Mouse (Mus musculus) E14TG2a.4 (cell line): ENCODE data around the gene Ehd3.

ENCODE experiments used
- H3K27me3 ChIP-seq: 2 replicates; pipeline ENCODE4 v1.6.1; 2014; ENCODE audit warnings: low read length, control low read depth; ENCODE audit not compliant: insufficient read depth
- H3K36me3 ChIP-seq: 2 replicates; pipeline ENCODE4 v1.6.1; 2014; ENCODE audit warnings: low read length, control low read depth; ENCODE audit not compliant: insufficient read depth
- H3K4me1 ChIP-seq: replicated peaks from 2 replicates; pipeline ENCODE4 v1.6.1; 2014; ENCODE audit warnings: low read depth, low read length, control low read depth
- H3K4me3 ChIP-seq: replicated peaks from 2 replicates; pipeline ENCODE4 v1.5.1; 2014; ENCODE audit warnings: mild to moderate bottlenecking, low read length
- H3K9me3 ChIP-seq: 2 replicates; pipeline ENCODE4 v1.6.1; 2014; ENCODE audit warnings: low read length, control low read depth
- CTCF ChIP-seq: conservative IDR thresholded peaks from 2 replicates; pipeline ENCODE4 v1.5.1; 2014; ENCODE audit warnings: low read length
- NANOG ChIP-seq: IDR thresholded peaks from 2 replicates; pipeline ENCODE4 v1.6.1; 2014; ENCODE audit warnings: borderline replicate concordance, low read length, mixed read lengths
- POU5F1 ChIP-seq: IDR thresholded peaks from 2 replicates; pipeline ENCODE4 v1.6.1; 2014; ENCODE audit warnings: low read length, borderline replicate concordance

Gene Ehd3

DNA sequence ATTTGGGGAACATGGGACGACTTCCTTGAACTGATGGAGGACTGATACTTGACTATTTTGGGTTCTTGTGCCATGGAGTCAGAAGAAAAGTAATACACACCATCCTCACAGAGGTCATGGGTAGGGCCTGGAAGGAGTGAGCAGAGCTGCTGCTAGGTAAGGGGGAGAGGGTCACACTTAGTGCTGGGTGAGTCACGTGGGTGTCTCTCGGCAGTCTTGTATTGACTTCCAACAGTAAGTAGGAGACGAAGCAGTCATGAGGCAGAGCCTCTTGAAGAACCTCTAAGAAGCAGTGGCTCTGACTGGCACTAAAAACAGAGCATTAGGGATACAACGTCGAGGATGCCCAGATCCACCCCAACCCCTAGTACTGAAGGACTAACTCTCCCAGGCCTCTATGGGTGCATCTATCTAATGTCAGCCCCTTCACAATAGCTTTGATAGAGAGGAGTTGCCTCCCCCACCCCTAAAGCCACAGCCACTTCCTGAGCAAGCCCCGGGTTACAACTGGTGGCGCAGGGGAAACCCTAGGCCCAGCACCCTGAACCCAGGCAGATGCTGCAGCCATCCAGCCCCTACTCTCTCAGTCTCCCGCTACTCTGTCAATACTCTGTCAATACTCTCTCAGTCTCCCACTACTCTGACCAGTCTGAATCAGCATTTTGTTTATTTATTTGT is 65.2 kb downstream of the Ehd3 start:
- no peak for TF ChIP-seq POU5F1
- TF ChIP-seq NANOG, result no peak
- TF ChIP-seq CTCF, result no peak
- H3K36me3 ChIP-seq, result no peaks in the 10 kb centered on the region
- H3K27me3 ChIP-seq, result no peaks in the 10 kb centered on the region
- no peaks in the 10 kb centered on the region for H3K4me1 ChIP-seq
- H3K4me3 ChIP-seq, result no peak overlapping the region
- no peaks in the 10 kb centered on the region for H3K9me3 ChIP-seq

DNA sequence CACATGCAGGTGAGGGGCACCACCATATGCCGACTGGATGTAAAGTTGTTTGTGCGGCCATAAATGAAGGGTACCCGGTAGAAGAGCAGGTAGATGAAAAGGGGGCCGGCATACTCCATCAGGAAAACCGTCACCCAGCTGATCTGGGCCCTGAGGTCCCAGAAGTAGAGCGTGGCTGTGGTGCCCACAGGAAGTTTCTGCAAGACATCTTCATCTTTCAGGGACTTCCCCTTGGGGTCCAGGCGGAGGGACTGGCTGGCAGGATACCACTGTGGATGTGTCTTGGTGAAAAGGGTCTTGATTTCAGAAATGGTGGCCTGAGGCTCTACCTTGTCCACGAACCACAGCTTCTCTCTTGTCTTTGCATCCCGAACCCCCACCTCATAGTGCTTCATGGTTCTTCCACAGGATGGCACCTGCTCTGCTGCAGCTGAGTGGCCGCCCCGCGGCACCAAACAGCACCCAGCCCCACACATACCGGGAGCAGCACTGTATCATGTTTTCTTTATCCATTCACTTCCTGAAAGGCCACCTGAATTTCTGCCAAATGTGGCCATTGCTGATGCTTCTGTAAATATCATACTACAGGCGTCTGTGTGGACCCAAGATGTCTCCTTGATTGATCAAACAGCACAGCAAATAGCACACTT is 67.1 kb downstream of the Ehd3 start:
- no peaks in the 10 kb centered on the region for H3K27me3 ChIP-seq
- no peak for TF ChIP-seq NANOG
- TF ChIP-seq POU5F1, result no peak
- TF ChIP-seq CTCF, result no peak
- no peaks in the 10 kb centered on the region for H3K9me3 ChIP-seq
- no peaks in the 10 kb centered on the region for H3K36me3 ChIP-seq
- H3K4me1 ChIP-seq, result no peaks in the 10 kb centered on the region
- H3K4me3 ChIP-seq, result no peak overlapping the region

DNA sequence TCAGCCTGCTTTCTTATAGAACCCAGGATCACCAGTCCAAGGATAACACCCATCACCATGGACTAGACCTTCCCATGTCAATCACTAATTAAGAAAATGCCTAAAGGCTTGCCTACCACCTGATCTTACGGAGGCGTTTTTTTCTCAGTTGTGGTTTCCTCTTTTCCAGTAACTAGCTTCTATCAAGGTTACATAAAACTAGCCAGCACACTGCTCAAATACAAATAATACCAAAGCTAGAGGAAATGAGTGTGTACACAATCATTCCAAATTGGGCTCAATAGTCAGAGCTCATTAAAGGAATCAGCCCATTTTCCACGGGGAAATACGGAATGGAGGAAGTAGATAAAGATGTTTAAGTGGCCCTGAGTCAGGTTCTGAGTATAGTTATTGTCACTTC is 71.3 kb downstream of the Ehd3 start:
- H3K4me1 ChIP-seq, result peaks cover 7% of the 10 kb centered on the region
- no peaks in the 10 kb centered on the region for H3K36me3 ChIP-seq
- TF ChIP-seq CTCF (no peak), POU5F1 (no peak), NANOG (no peak)
- H3K9me3 ChIP-seq, result no peaks in the 10 kb centered on the region
- H3K4me3 ChIP-seq, result no peak overlapping the region
- H3K27me3 ChIP-seq, result 0 out of 2 replicates have a peak, but pooled peaks cover under 1% of the 10 kb centered on the region

DNA sequence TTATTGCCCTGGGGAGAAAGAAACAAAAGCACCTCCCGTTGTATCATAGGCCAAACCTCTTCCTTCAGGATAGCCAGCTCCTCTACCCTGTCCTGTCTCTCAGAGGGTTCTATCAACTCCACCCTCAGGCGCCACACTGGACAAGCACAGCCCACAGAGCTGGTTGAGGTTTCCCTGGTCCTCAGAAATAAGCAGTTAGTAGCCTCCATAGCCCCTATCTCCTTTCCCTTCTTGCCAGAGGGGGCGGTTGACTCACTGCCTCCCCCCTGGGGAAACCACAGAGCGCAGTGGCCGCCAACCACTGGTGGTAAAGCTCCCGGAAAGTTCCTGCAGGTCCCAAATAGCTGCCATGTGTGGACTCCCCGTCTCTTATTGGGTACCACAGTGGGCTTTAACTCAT is 71.7 kb downstream of the Ehd3 start:
- Histone ChIP-seq H3K36me3 (no peaks in the 10 kb centered on the region), H3K4me1 (peaks cover 11% of the 10 kb centered on the region), H3K27me3 (0 out of 2 replicates have a peak, but pooled peaks cover 5% of the 10 kb centered on the region), H3K9me3 (no peaks in the 10 kb centered on the region), H3K4me3 (no peak overlapping the region)
- TF ChIP-seq POU5F1 (no peak), NANOG (no peak), CTCF (no peak)

DNA sequence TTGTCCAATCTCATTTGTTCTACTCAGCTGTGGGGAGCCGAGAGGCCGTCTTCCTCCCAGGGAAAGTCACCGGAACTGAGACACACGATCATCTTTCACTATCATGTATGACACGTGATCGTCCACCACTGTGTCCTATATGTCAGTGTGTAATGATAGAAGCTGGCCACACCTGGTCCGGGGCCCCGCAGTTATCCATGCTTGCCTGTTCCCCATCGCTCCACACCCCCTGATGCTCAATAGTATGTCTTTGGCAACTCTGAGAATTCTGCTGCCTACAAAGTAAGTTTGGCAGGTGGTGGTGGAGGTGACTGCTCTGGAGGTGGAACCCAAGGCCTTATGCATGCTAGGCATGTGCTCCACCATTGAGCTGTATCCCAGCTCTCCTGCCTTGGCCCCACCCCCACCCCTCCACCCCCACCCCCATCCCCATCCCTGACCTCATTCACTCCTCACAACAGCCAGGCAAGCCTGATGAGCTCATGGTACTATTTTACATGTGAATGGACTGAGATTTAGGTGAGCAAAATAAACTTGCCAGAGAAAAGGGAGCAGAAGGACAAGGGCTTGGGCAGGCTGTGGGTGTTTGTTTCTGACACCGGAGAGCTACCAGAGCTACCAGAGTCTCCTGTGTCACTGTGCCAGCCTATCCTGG is 75.5 kb downstream of the Ehd3 start:
- Histone ChIP-seq H3K36me3 (no peaks in the 10 kb centered on the region), H3K4me3 (no peak overlapping the region), H3K4me1 (peaks cover 16% of the 10 kb centered on the region), H3K9me3 (no peaks in the 10 kb centered on the region), H3K27me3 (peaks cover 12% of the 10 kb centered on the region)
- TF ChIP-seq NANOG (no peak), CTCF (no peak), POU5F1 (no peak)

DNA sequence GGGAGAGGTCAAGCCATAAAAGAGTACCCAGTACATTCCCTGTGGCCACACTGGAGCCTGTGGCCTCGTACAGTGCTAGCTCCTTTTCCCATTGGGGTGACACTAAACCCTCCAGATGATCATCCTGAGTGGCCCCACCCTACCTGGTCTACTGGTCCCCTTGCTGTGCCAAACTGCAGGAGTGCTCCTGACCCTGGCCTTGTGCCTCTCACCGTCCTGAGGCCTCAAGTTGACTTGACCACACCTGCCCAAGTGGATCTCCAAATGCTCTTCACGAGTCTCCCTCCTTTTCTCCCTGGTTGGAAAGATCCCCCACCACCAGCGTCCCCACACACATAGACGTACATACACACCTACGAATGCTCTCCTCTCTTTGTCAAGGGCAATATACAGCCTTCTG is 76.4 kb downstream of the Ehd3 start:
- TF ChIP-seq CTCF (no peak), POU5F1 (no peak), NANOG (no peak)
- Histone ChIP-seq H3K9me3 (no peaks in the 10 kb centered on the region), H3K4me1 (peaks cover 16% of the 10 kb centered on the region), H3K27me3 (peaks cover 12% of the 10 kb centered on the region), H3K36me3 (no peaks in the 10 kb centered on the region), H3K4me3 (no peak overlapping the region)

DNA sequence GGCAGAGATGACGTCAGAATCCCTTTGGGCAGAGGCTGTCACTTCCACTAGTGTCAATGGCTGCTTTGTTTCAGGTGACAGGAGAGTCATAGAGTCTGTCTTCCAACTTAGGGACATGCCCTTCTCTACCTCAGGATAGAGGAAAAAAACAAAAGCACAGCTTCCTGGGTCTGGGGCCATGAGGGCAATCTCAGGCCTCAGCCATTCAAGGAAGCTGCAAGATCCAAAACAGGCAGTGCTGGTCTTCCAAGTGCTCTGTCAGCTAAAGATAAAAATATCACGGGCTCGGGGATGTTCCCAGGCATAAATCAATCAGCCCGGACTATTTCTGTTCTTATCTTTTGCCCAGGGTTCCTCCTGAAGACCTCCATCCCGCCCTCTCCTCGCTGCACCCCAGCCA is 77.4 kb downstream of the Ehd3 start:
- H3K4me3 ChIP-seq, result no peak overlapping the region
- H3K36me3 ChIP-seq, result no peaks in the 10 kb centered on the region
- no peak for TF ChIP-seq NANOG
- TF ChIP-seq POU5F1, result no peak
- no peak for TF ChIP-seq CTCF
- H3K9me3 ChIP-seq, result no peaks in the 10 kb centered on the region
- peaks cover 16% of the 10 kb centered on the region for H3K4me1 ChIP-seq
- H3K27me3 ChIP-seq, result peaks cover 12% of the 10 kb centered on the region
